Mouse (Mus musculus): ENCODE data around the gene Dnajb13. TPM values are rescaled to one million over a fixed set of nuclear protein-coding genes. Genes with fewer than 3 reads are reported as not detected.

Dnajb13 gene
- total RNA-seq, 2 experiments from 2014 or later: 0.18 TPM; not detected in 1

- DNase-seq: no peak
Measured at GRCm38 (mm10) chr7:100508670-100509069, 6.1 kb downstream of the Dnajb13 start.

DNA sequence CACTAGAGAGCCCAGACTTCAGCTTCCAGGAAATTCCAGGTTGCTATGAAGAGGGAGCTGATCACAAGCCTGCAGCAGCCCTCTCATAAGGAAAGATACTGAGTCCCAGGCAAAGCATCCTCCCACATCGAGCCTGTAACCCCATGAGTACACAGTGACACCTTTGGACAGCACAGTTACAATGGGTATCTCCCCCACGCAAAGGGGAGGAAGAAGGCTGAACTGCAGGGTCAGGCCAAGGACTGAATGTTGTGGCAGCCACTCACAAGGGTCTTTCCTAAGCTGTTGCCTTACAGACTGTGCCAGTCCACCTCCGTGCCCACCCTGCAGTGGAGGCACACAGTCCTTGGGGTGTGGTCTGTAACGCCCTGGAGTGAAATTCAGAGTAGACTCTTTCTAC lies 8.3 kb downstream of the Dnajb13 start:
- DNase-seq: no peak

DNA sequence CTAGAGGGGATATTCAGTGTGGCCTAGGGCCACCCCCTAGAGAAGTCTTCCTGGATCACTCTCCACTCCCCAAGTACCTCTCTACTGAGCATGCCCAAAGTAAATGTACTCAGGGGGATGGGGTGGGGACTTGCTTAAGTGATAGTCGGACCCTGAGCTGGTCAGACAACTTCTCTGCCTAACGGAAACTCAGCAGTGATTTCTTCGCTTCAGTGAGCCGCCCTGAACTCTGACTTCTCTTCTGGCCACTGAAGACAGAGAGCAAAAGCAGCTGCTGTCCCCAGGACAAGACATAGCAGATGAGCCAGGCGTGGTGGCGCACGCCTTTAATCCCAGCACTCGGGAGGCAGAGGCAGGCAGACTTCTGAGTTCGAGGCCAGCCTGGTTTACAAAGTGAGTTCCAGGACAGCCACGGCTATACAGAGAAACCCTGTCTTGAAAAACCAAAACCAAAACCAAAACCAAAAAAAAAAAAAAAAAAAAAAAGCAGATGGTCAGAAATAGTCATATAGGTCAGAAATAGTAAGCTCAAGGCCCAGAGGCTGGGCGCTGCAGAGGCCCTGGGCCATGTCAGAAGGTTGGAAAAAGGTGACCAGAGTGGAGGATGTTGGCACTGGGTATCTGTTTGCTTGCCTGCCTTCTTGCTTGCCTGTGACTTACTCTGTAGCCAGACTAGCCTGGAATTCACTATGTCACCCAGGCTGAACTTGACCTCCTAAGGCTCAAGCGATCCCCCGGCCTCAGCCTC lies 9.8 kb downstream of the Dnajb13 start:
- no peak for DNase-seq

DNA sequence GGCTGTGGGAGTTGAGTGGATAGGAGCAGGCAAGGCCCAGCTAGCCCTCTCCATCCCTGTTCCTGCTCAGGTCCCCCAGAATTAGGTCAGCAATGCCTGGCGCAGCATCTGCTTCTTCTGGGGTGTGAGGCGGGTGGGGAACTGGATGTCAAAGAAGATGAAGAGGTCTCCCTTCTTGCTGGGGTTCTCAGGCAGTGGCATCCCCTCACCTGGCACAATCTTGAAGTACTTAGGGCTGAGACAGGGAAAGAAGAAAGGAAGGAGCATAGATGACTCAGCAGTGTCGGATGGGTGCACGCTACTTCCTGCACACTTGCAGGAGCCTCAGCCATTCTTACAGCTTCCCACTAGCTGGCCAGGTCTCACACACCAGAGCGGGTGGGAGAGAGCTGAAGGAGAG lies 11.7 kb downstream of the Dnajb13 start:
- DNase-seq: no peak

GRCm38 (mm10) chr7:100502374-100502922 lies 12.3 kb downstream of the Dnajb13 start:
- peak; percentile 35 to 37 for DNase-seq

DNA sequence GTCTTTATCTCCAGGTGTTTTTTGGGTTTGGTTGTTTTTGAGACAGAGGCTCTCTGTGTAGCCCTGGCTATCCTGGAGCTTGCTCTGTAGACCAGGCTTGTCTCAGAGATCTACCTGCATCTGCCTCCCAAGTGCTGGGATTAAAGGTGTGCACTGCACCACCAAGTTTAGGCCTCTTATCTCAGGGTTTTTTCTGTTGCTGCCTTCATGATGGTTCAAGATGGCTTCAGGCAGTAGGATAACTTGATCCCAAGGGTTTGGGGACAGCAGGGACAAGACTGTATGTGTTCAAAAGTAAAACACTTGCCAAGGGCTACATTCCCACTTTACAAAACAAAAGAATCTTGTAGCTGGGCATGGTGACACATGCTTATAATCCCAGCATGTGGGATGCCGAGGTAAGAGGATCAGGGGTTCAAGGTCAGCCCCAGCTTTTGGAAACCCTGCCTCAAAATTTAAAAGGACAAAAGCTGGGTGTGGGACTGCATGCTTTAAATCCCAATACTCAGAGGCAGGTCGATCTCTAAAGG lies 12.9 kb downstream of the Dnajb13 start:
- DNase-seq: no peak

DNA sequence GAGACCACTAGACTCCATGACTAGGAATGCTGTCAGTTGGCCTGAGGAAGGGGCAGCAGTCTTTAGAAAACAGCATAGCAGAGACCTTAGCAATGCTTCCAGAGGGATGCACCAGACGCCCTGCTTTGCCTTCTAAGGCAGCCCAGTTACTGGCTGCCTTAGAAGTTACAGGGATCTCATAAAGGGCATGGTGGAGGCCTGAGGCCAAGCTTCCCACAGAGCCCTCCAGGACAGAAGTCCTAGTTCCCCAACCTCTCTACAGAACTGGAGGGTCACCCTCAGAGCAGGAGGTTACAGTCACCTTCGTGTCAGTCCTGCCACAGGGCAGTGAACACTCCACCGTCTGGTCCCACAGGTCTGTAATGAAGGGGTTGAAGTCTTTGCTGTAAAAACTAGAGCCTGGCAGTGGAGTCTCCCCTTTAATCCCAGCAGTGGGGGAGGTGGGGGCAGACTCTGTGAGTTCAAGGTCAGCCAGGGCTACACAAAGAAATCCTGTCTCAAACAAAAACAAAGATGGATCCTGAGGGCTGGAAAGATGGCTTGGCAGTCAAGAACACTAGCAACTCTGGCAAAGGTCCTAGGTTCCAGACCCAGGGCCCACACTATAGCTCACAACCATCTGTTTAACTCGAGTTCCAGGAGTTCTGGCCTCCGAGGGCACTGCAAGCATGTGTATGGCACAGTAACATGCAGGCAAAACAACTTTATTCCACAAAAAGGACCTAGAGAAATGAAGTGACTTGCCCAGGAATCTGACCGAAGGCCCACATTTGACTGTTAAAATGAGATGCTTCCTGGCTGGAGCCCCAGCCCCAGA lies 13.5 kb downstream of the Dnajb13 start:
- DNase-seq: peak; percentile 50 to 58

DNA sequence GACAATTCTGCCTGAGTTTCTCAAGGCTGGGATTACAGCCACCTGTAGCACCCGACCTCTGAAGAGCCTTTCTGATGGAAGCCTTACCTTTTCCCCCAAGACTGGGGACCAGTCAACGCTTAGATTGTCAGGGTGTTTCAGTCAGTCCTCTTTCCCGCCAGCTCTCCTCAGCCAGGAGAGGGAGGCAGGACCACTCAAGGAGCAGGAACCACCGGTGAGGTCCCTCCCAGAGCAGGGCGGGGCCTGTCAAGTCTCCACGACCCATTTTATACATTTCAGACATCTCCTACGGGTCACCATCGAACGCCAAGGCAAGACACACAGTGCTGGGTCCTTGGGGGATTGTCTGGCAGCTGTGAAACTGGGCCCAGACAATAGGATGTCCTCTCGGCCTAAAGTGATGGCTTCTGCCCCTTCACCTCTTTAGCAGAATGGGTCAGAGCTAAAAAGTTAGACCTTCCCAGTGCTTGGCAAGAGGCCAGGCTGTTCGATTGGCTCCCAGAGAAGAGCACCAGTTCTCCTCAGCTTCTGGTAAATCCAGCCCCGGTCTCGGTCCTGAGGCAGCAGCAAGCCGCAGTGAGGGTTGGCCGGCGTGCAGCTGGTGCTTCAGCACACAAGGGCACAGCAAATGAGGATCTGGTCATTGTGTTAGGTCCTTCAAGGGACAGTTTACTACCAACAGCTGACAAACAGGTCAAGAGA lies 14.3 kb downstream of the Dnajb13 start:
- peak; percentile 62 to 65 for DNase-seq

GRCm38 (mm10) chr7:100499465-100499864 lies 15.3 kb downstream of the Dnajb13 start:
- no peak for DNase-seq

DNA sequence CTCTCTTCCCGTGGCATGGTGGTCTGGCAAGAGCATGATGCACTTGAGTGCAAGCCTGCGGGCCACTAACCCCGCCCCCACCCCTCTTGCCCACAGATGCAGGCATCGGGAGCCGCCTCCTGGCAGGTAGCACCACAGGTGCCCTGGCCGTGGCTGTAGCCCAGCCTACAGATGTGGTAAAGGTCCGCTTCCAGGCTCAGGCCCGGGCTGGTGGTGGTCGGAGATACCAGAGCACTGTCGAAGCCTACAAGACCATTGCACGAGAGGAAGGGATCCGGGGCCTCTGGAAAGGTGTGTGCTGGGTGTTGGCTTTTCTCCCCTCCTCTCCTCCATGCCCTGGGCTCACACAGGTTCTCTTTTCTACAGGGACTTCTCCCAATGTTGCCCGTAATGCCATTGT lies 16.8 kb downstream of the Dnajb13 start:
- DNase-seq: no peak

GRCm38 (mm10) chr7:100497402-100497801 lies 17.4 kb downstream of the Dnajb13 start:
- DNase-seq: no peak

- DNase-seq: no peak
Measured at GRCm38 (mm10) chr7:100496791-100497190, 18.0 kb downstream of the Dnajb13 start.

GRCm38 (mm10) chr7:100496371-100496770 lies 18.4 kb downstream of the Dnajb13 start:
- no peak for DNase-seq

GRCm38 (mm10) chr7:100495581-100496251 lies 19.0 kb downstream of the Dnajb13 start:
- peak; percentile 85 to 92 for DNase-seq

GRCm38 (mm10) chr7:100495042-100495441 lies 19.7 kb downstream of the Dnajb13 start:
- DNase-seq: peak in 1 of 2 experiments; percentile 59

GRCm38 (mm10) chr7:100494415-100494831 lies 20.3 kb downstream of the Dnajb13 start:
- DNase-seq: peak in 1 of 2 experiments; percentile 45

DNA sequence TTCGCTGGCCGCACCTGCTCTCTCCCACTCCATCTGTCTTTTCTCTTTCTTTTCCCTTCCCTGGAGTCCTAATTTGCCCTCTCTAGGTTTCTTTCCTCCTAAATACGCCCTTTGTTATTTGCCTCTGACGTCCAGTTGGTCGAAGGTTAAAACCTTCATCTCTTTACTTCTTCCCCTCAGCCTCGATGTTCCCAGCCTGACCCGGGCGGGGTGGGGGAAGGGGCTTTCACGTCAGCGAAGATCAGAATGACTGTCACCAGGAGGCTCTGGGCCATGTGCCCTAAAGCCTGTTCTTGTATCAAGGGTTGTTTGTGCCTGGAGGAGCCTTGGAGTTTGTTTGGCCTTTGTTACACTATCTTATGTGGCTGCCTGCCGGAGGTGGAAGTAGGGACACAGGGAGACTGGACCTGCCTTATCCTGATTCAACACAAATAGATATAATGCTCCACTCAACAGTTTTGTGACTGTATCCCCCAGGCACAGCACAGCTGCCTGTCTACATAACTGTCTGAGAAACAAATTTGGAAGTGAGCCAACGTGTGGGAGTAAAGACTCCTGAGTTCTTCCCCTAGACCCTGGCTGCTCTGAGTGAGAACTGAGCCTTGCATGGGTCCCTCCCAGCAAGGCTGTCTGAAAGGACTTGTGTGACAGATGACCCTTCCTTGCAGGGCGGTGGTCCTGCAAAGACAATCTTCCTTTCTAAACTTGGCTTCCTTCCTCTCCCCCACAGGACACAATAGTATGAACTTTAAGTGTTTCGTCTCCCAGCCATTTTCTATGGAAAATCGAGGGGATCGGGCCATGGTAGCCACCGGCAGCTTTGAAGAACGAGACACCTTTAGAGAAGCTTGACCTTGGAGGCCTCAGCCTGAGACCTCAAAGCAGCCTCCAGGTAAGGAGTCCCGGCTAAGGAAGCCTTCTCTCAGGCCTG lies 21.0 kb downstream of the Dnajb13 start:
- peak; percentile 66 to 75 for DNase-seq

DNA sequence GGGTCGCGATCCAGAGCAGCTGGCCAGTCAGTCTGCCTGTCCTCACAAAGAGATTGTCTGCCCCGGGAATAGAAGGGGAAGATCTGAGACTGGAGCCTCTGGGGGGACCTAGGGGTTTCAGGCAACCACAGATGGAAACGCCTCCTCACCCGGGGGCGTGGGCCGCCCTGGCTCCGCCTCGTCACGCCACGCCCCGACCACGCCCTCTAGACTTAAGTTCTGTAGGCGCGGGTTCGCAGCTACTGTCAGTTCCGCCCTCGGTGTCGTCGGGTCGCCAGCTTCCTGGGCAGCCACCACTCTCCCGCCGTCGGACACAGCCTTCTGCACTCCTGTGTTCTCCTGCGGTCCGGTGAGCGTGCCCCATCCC lies 21.7 kb downstream of the Dnajb13 start, which contains the start of gene Ucp2:
Gene Ucp2 (plus strand): TSS at position 221 of the 367 bp plus-strand sequence.
- DNase-seq: peak; percentile 93

DNA sequence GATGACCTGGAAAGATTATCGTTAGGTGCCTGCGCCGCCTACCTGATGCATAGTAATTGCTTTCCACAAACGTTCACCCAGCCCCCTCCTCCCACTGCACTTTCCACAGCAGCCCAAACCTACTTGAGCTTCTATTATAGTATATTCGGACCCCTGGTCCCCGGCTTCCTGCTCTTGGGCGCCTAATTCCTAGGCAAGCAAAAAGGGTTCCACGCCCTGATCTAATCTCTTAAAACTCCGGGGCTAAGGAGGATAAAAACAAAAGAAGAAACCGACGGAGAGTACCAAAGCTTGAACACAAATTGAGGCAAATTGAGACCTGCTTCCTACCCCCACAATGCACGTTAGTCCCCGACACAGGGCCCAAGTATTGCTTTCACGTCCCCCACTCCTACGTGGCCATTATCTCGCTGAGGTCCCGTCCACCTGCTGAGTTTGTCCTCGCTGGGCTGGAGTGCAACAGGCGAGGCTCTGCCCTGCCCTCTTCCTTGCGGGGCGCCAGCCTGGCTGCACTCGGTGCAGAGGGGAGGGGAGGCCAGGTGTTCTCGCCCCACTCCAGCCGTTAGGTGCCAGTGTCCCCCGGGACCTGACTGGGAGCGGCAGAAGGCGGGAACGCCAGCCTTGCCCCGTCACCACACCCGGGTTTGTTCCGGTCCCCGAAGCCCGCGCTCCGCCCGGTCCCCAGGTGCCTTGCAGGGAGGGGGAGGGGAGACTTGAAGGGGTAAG lies 22.2 kb downstream of the Dnajb13 start:
- DNase-seq: no peak
